Mouse (Mus musculus): ENCODE results near the gene Vmn2r72. TPM values are rescaled to one million over a fixed set of nuclear protein-coding genes. Genes with fewer than 3 reads are reported as not detected.

The Vmn2r72 gene
- not detected in 2 replicates for polyA plus RNA-seq (2014; fragmentation: Nextera tagmentation; extraction: Ambion mirVana)

GRCm38 (mm10) chr7:85754997-85755396 lies at the start of gene Vmn2r72:
Gene Vmn2r72, minus strand, starts transcription at chr7:85755097.
- H3K4me2 ChIP-seq (replicated peaks): no peak within 1 kb of the TSS
- no peaks in the 10 kb centered on the region for H3K27me3 ChIP-seq (ENCODE audit: control insufficient read depth, insufficient read depth, low read length)
- H3K4me1 ChIP-seq (replicated peaks; ENCODE audit: control insufficient read depth, insufficient read depth, low read length): no peaks in the 10 kb centered on the region
- no peak within 1 kb of the TSS for H3K4me3 ChIP-seq (replicated peaks; ENCODE audit: low read length)
- H3K9ac ChIP-seq: no peak within 1 kb of the TSS
- DNase-seq (ENCODE audit: low spot score) (no peak), ATAC-seq (ENCODE audit: low FRiP score) (no peak)
- WGBS: 86% methylated on average over 1 of the region's 1 CpGs
- no peak within 1 kb of the TSS for H3K27ac ChIP-seq
- no peaks in the 10 kb centered on the region for H3K9me3 ChIP-seq (ENCODE audit: control insufficient read depth, low read length)
- no peaks in the 10 kb centered on the region for H3K36me3 ChIP-seq (replicated peaks; ENCODE audit: control insufficient read depth, insufficient read depth)

Other genes starting within 250 kb of the Vmn2r72 start
- not detected in 2 replicates for gene Vmn2r71, start 192.0 kb downstream of the Vmn2r72 start, polyA plus RNA-seq (2014; fragmentation: Nextera tagmentation; extraction: Ambion mirVana)
- not detected in 2 replicates for gene Vmn2r70, start 185.9 kb downstream of the Vmn2r72 start, polyA plus RNA-seq (2014; fragmentation: Nextera tagmentation; extraction: Ambion mirVana)
- gene Vmn2r73, start 121.2 kb upstream of the Vmn2r72 start, polyA plus RNA-seq (2014; fragmentation: Nextera tagmentation; extraction: Ambion mirVana): not detected in 2 replicates
- gene Vmn2r74, start 206.5 kb upstream of the Vmn2r72 start, polyA plus RNA-seq (2014; fragmentation: Nextera tagmentation; extraction: Ambion mirVana): not detected in 2 replicates

Measured in hindbrain, embryonic 14.5 days (tissue).